Mouse (Mus musculus): ENCODE measurements around the gene Sergef.

Sergef gene

DNA sequence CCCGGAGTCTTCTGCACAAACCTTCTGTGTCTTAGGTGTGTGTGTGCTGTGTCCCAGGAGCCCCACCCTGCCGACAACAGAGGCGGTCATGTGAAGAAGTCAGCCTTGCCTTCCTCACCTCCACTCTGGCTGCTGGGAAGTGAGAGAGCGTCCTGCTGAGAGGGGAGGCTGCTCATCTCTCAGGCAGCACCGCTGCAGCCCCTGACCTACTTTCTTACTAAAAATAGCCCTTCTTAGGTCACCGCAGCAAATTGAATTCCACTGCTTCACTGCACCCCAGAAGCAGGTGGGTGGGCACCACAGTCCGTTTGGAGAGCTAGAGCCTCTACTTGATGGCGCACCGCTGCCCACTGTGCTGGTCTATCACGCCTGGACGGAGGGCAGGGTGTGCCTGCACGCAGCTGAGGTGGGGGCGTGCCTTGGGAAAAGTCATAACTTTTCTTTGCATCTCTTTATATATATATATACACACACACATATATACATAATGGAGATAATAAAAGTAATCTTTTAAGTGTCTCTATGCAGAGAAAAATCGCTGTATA lies 147.4 kb downstream of the Sergef start:
- no peak for DNase-seq

DNA sequence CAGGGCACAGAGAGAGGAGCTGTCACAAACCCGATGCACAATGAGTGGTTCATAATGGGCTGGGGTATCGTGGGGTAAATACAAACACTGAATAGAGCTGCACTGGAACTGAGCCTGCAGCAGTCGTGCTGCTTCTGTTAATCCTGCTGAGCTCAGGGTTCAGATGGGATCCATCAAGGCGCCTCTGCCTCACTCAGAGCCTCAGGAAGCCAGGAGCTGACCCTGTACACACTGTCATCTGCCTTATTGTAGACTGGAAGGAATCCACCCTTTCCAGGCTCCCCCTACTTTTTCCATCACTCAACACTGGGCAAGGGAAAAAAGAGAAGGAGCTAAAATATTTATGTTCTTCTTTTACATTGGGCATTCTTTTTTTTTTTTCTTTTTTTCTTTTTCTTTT lies 152.3 kb downstream of the Sergef start:
- DNase-seq = no peak

DNA sequence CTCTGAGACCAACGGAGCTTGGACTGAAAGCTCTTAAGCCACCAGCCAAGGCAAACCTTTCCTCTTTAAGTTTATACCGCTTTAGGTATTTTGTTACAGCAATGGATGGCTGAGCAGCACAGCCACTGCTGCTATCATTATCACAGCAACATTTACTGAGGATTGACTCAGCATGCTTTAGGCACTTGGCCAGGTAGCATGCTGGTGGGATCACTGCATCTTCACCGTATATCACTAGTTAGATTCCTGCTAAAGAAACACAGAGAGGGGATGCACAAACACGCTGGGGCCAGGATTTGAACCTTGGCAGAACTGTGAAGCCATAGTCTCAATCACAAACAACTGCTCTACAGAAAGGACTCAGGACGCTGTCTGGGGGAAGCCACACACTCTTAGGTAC lies 152.8 kb downstream of the Sergef start:
- DNase-seq = no peak

DNA sequence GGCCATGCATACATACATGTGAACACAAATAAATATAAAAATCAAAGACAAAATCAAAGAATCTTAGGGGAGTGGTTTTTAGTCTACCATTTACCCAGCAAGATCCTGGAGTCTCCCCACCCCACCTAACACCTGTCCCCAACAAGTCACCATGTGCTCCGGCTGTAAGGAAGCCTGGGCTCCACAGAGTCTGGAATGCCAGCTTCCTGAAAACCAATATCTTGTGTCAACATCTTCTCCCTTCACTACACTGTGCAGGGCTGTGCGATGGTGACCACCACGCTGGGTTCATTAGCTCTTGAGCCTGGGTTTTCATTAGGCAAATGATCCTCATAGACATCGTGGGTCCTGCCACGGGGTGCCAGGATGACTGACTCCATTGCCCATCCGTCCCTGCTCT lies 155.4 kb downstream of the Sergef start:
- DNase-seq = no peak

DNA sequence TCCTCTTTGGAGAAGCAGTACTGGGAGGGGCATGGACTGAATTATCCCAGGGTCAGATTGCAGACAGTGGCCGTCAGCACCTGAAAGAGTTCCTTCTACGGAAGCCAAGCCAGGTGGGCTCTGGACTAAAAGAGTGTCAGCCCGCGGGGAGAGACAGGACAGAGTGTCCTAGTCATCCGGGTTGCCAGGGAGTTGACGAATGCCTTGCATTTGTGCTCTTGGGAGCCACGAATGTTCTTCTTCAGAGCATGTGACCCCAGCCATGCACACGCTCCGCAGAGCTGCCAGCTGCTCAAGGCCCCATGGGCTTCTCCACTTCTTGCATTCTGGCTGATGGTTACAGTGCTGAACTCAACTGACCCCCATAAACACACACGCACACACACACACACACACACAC lies 156.6 kb downstream of the Sergef start:
- no peak for DNase-seq

DNA sequence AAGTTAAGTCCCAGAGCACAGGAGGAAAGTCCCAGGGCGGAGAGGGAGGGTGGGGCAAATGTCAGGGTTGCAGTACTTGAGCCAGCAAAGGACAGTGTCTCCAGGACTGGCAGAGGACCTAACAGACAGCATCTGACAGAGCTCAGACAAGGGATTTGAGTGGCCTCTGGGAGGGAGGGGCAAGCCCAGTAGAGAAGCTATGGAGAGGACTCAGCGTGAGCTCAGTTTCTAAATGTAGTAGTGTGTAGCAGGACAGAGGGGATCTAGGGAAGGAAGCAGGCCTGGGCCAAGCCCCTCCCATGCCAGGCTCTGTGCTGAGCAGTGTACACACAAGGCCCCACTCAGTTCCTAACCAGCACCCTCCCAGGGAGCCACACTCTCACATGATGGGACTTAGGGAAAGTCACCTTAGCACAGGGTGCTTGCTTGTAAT lies 157.5 kb downstream of the Sergef start:
- DNase-seq = no peak

DNA sequence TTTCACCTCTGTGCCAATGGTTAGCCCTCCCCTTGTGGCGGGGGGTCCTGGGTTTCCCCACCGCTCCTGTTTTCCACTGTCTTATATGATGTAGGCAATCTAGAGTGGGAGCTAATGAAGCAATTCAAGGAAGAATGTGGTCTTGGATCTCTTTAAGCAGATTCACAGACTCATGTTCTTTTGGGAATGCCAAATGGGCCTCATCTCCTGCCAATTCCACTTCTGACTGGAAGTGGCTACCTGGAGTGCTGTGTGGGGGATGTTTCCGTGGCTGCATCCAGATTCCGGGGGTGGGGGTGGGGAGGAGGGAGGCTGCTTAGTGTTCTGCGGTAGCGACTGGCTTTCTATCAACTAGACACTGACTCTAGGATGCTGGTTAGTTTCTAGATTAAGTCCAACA lies 159.8 kb downstream of the Sergef start:
- no peak for DNase-seq

DNA sequence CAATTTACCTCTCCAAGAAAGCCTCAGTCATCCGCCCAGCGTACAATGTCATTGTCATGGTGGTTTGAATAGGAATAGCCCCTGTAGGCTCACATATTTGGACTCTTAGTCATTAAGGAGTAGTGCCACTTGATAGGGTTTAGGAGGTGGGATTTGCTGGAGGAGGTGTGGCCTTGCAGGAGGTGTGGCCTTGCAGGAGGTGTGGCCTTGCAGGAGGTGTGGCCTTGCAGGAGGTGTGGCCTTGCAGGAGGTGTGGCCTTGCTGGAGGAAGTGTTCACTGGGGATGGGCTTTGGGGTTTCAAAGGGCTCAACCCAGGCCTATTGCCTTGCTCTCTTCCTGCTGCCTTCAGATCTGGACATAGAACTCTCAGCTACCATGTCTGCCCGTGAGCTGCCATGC lies 162.2 kb downstream of the Sergef start:
- no peak for DNase-seq

DNA sequence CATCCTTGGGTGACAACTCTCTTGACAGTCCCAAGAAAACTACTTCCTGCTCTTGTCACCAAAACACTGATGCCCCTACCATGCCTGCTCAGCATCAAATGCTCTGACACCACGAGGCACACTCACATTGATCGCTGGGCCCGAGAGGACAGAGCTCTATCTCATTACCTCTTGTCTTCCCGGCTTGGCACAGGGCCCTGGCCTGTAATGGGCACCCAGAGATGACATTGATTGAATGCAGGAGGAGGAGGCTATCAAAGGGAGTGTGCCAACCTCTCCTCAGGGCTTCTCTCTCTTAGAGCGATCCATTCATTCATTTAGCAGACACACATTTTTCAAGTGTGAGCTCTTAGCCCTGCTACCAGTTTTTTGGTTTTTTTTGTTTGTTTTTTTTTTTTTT lies 164.1 kb downstream of the Sergef start:
- DNase-seq = no peak

DNA sequence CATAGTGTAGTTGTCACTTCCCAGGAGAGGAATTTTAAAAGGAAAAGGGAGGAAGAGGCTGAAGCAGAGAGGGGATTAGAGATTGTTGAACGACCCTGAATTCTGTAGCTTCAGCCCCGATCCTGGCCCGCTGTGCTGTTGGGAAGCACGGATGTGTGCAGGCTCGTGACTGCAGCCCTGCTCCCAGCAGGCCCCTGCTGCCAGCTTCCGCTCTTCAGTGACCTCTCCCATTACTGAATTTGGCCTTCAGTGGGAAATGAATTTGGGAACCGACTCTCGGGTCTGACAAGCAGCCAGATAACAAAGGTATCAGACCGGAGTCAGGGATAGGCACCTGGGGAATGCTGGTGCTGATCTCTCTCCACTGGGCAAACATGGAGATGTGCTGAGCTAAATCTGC lies 166.5 kb downstream of the Sergef start:
- no peak for DNase-seq

DNA sequence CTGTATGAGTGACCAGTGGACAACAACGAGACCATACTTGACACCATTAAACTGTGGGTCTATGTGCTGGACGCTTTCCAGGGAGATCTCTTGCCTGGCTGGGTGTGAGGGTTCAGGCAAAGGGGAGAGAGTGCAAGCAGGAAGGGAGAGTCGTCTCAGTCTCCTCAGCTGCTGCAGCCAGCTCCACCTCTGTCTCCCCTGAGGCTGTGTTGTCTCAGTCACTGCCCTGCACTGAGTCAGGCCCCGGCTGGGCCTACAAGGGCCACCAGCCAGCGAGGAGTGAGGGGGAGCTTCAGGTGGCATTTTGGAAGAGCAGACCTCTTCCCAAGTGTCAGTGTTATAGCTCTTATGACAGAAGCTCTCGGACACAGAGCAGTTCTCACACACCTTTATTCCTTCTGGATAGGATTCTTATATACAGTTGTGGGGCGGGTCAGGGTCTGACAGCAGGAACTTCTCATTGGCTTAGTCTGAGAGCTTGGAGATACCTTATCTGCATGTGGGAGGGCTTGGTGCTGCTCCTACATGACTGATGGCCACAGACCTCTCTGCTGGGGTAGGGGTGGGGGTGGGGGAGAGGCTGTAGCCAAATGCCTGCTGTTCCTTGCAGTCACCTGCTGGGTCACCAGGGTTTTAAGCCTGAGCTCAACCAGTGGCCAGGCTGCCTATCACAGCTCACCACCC lies 168.4 kb downstream of the Sergef start:
- no peak for DNase-seq

DNA sequence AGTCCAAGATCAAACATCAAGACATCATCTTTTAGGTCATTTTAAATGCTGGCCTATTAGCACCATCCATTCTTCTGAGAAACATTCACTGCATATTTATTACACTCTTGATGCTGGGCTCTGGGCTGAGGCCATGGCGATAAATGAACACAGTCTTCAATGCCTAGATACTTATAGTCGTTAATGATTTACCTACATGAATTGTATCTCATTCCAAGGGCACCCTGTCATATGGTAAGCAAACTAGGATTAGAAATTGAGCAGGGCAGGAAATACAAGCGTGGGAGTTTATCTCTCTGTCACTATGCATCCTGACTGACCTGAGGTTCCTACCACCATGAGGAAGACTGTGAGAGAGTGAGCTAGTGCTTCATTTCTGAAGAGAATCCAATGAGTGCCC lies 170.1 kb downstream of the Sergef start:
- DNase-seq = no peak

DNA sequence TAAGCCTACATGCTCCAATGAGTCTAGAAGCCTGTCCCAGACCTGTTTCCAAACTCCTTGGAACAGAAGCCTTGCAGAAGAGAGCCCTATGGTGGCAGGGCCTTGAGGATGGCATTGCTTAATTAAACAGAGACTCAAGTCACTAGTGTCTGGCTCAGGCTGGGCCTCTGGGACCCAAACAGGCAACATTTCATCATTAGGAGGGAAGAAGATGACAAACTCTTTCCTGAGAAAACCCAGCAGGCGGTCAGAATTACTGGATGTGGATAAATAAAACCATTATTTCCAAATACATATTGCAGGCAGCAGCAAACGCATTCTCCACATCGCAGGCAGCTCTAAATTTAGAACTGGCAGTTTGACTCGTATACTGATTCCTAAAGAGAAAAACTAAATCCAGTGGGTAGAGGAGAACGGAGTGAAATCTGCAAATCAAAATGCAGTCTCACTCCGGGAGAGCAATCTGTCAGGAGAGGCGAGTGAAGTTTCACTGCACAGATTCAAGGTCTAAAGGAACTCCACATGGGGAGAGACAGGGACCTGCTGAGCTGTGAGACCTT lies 173.1 kb downstream of the Sergef start:
- no peak for DNase-seq

DNA sequence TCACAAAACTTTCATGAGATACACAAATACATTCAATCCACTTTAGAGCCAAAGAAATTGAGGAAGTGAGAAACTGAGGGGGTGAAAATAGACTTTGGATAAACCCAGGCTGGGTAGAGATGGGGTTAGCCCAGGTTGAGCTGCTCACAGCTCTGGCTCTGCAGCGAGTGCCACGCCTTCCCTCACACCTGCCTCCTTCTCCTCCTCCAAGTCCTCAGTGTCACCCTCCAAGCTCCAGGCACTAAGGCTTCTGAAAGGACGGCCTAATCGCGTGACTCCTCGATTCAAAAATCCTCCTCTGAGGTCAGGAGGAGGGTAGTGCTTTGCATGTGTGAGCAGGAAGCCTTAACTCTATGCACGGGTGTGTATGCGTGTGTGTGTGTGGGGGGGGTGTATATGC lies 176.5 kb downstream of the Sergef start:
- no peak for DNase-seq

DNA sequence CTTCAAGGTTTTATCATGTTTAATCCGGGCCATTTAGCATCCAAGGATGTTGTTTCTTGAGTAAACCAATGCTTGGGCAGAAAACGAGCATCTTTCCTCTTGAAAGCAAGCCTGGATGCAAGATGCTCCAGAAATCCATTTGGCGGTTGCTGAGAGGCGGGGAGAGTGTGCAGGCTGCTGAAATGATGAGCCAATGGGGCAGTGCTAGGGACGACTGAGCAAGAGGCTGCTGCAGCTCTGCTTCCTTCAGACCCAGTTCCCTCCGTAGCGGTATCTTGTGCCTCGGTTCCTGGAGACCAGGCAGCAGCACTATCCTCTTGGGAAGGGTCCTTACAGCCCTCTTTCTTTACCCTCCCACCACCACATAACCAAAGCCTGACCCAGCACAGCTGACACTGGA lies 177.3 kb downstream of the Sergef start:
- no peak for DNase-seq

DNA sequence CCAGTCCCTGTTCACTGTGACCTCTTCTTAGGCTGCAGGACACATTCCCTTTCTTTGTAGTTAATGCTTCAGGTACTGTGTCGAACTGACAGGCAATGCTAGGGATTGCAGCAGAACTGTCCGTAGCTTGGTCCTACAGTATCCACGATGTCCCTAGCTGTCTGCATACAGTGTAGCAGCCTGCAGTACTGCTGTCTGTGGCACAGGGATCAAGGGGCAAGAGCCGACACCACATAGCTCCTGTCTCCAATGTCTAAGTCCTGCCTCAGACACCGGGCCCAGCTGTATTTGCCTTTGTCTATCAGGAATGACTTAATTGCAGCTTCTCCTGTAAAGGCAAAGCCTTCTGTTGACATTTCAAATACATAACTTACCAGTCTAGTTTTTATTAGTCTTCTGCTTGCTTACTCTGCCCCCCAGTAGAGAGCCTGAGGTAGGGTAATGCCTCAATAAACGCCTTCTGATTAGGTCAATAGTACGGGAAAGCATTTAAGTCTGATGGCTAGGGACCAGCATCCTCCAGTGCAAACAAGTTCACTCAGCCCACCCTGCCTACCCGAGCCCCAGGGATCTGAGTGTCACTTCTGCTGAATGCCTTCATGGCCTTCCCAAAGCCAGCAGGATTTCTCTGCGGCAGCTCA lies 179.9 kb downstream of the Sergef start:
- DNase-seq = no peak

DNA sequence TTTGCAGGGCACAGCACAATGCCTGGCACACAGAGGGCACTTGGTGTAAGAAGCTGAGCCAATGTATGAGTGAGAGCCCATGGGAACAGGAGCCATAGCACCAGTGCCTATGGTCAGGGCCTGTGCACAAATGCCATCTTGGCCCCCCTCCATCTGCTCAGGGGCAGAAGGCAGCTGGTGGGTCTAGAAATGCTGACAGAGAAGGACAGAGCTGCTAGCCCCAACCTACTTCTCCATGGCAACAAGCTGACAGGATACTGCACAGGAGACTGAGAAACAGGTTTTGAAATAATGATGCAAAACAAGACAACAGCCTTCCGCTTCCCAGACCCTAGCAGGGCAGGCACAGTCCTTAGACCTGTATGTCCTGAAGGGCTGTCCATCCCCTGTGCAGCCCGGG lies 180.4 kb downstream of the Sergef start:
- DNase-seq = no peak

DNA sequence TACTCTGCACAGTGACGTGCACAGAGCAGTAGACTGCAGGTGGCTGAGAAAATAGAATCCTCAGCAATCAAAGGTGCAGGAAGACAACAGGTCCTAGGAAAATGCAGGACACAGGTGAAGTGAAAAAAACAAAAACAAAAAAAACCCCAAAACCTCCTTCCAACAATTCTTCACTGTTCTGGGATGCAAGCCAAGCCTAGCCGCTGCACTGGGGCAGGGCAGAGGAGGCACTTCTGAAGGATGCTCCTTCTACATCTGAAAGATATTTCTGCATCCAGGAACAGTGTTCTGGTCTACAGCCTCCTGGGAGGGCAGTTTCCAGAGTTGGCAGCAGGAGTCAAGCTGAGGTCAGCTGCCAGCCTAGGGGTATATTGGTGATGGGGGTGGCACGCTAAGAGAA lies 181.7 kb downstream of the Sergef start:
- no peak for DNase-seq

DNA sequence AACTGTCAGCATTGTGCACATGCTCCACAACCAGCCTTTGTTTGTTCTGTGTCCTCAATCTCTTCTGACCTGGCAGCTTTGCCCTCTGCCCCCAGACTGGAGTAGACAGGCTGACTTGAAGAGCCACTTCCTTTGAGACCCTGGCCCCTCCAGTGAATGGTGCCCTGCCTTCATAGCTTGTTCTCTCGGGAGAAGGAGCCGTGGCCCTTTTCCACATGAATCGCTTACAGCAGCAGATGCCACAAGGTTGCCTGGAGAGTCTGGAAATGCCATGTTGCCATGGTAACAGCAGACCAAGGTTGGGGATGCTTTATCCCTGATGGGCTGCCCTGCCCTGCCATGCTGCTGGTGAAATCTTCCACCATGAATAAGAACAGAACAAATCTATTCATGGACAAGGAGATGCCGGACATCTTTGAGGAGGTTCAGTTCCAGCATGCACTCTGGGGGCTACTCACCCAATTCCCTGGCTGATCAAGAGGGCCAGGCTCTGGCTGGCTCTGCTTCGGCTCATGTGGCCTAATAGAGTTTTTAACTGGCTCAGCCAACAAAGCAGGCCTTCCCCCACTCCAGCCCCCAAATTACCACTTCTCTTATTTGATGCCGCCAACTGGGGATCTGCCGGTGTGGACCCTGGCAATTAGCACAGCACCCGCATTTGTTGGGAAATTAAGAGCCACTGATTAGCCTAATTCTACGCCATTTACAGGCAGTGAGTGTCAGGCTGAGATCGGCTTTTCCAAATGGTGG lies 185.5 kb downstream of the Sergef start:
- DNase-seq = no peak

DNA sequence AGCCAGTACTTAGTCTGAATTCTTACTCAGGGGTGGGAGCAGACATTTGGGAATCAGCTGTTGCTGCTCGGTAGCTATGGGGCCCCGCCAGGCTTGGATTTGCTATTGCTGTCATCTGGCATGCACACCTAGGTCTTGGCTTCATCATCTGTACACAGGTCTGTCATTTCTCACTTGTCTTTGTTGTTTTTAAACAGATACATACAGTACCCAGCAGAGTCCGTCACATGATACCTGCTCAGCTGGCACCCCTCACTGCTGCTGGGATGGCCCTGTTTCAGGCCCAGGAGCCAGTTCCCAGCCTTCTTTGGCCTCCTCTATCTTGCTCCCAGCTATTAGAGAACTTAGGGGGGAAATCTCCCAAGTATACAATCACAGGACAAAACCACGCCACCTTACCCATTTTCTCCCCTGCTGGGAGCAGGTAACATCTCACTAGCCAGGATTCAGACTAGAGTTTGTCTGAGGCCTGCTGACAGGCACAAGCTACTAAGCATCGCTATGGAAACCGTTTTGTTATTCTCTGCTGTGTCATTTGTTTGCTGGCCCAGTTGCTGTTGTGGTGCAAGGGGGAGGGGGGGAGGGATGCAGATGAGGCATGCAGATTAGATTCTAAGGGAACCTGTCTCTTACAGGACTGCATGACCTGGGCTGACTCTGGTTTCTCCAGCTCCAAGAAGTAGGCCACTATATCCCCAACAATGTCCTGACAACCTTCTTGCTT lies 190.5 kb downstream of the Sergef start:
- DNase-seq = no peak

DNA sequence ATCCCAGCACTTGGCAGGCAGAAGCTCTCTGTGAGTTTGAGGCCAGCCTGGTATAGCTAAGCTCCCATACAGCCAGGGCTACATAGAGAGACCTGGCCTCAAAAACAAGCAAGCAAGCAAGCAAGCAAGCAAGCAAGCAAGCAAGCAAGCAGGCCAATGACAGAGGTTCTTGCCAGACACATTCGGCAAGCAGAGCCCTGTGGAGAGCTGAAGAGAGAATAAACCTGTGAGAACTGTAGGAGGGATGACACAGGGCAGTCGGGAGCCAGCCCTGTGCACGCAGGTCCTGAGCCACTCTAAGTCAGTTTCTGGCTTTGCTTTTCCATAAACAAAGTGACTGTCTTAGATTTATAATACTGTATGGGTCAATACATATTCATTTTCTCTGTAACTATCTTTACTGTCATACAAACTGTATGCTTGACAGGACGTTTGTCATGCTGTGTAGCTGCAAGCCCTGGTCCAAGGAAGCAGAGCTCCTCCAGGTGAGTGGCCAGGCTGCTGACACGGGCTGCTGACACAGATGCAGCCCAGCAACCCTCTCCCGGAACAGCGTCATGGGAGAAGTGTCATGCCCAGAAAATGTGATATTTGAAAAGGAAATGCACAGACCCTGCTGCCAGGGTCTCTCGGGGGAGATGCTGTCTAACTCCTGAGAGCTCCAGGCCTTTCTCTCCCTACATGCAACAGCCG lies 192.0 kb downstream of the Sergef start:
- no peak for DNase-seq

DNA sequence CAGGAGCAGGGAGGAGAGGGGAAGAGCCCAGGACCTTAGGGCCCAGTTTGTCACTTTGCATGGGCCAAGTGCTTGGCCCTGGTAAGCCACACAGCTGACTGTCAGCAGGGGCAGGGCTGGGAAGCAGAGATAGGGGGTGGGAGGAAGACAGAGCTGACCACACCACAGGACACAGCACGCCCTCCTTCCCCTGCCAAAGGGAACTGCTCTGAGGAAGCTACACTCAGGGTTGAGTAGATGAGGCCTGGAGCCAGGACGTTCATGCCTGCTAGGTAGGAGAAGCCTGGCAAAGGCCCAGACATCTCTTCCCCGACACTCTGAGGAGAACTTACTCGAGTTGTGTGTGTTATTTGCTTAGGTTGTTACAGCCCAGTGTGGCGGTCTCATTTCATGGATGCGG lies 193.7 kb downstream of the Sergef start:
- DNase-seq = no peak

All from thymus, postnatal 36 days (tissue).